In the genomic region with DNA sequence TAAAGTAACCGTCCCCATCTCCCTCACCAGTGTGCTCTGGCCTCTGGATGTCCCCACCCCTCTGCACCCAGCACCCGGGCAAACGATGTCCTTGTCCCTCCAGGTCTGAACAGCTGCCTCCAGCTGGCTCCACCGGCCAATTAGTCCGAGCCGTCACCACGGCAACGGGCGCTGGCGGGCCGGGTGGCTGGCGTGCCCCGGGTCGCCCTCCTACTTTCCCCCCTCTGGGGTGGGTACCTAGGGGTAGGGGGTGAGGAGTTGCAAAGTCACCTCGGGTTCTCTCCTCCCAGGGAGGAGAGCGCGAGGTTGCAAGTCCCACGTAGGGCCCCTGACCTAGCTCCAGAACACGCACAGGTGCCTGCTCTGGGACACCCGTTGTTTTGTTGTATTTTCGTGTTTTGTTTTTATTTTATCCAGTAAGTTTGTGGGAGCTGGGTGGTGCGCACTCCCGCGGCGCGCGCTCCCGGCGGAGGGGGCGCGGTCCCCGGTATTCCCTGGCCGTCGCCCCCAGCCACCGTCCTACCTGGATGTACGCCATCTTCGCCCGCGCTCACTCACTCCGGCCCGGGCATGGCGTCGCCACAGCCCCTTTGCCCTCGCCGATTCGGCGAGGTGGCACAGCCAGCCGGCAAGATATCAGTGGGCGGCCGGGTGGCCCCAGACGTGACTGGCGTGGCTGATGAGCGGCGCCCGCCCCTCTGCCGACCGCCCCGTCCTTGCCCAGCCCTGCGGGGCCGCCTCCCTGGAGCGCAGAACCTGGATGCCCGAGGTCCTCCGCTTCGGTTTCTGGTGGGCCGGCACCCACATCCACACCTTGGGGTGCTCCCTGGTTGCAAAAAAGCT, we compare ENCODE assay signal across 8 mouse cellular contexts. TPM values are rescaled to one million over a fixed set of nuclear protein-coding genes. Genes with fewer than 3 reads are reported as not detected.
A peak's percentile ranks its signal among the peaks of the same experiment; 100 is the strongest.
DNase-seq lines count a peak whose midpoint lies in the region; ATAC-seq lines count a peak whose summit lies in the region.

No protein-coding gene starts in this region.

- peaks cover 45% of the 10 kb centered on the region for H3K27me3 ChIP-seq in heart, embryonic 11.5 days (ENCODE audit: control insufficient read depth, insufficient read depth, low read length)
- peaks cover 5% of the 10 kb centered on the region; the same call in 1 of the 2 replicates for H3K27me3 ChIP-seq in kidney, embryonic 14.5 days (ENCODE audit: control insufficient read depth, insufficient read depth, low read length)
- peaks cover 5% of the 10 kb centered on the region; the same call in 1 of the 2 replicates for H3K27me3 ChIP-seq in stomach, embryonic 15.5 days (replicated peaks)

- H3K9ac ChIP-seq in heart, embryonic 11.5 days (ENCODE audit: low read depth, low read length) = peak overlapping the region; percentile 6
- H3K9ac ChIP-seq in kidney, embryonic 14.5 days (ENCODE audit: low read depth, low read length) = peak overlapping the region; percentile 49
- peak overlapping the region; percentile 17; the same call in 1 of the 2 replicates for H3K9ac ChIP-seq in stomach, embryonic 15.5 days

- no peak overlapping the region for H3K27ac ChIP-seq in heart, embryonic 11.5 days (ENCODE audit: low read depth, low read length)
- H3K27ac ChIP-seq in kidney, embryonic 14.5 days (ENCODE audit: low read depth, low read length) = no peak overlapping the region
- no peak overlapping the region for H3K27ac ChIP-seq in stomach, embryonic 15.5 days

- ATAC-seq in heart, embryonic 11.5 days (replicated peaks; ENCODE audit: insufficient number of reproducible peaks, low FRiP score, low TSS enrichment) = 0 out of 2 replicates have a peak, but pooled peaks have one; percentile 29
- ATAC-seq in kidney, embryonic 14.5 days (ENCODE audit: low FRiP score, low TSS enrichment) = peak; percentile 61
- peak; percentile 23; the same call in 1 of the 2 replicates for ATAC-seq in stomach, embryonic 15.5 days (ENCODE audit: insufficient read depth, low FRiP score, low read depth)

- 0 out of 2 replicates have a peak, but pooled peaks cover 3% of the 10 kb centered on the region for H3K4me1 ChIP-seq in heart, embryonic 11.5 days (ENCODE audit: control insufficient read depth, insufficient read depth, low read length)
- H3K4me1 ChIP-seq in kidney, embryonic 14.5 days (ENCODE audit: control insufficient read depth, insufficient read depth, low read length) = peaks cover 7% of the 10 kb centered on the region; the same call in 1 of the 2 replicates
- peaks cover 16% of the 10 kb centered on the region for H3K4me1 ChIP-seq in stomach, embryonic 15.5 days

- peak overlapping the region; percentile 61 for H3K4me3 ChIP-seq in heart, embryonic 11.5 days (ENCODE audit: low read depth, low read length)
- peak overlapping the region; percentile 50 for H3K4me3 ChIP-seq in kidney, embryonic 14.5 days (ENCODE audit: low read length)
- peak overlapping the region; percentile 64 for H3K4me3 ChIP-seq in stomach, embryonic 15.5 days (replicated peaks)

- no peaks in the 10 kb centered on the region for H3K9me3 ChIP-seq in heart, embryonic 11.5 days (replicated peaks; ENCODE audit: control insufficient read depth, low read length)
- no peaks in the 10 kb centered on the region for H3K9me3 ChIP-seq in kidney, embryonic 14.5 days (ENCODE audit: control insufficient read depth, low read length)
- H3K9me3 ChIP-seq in stomach, embryonic 15.5 days = no peaks in the 10 kb centered on the region

- H3K4me2 ChIP-seq in heart, embryonic 11.5 days = peak overlapping the region; percentile 88
- peak overlapping the region; percentile 79 for H3K4me2 ChIP-seq in kidney, embryonic 14.5 days (replicated peaks; ENCODE audit: low read depth, low read length)
- peak overlapping the region; percentile 96 for H3K4me2 ChIP-seq in stomach, embryonic 15.5 days

- under 1% methylated on average over 63 of the region's 65 CpGs for WGBS in heart, embryonic 11.5 days (ENCODE audit: insufficient replicate concordance)
- 1% methylated on average over 65 of the region's 65 CpGs for WGBS in kidney, embryonic 14.5 days
- WGBS in stomach, embryonic 15.5 days = under 1% methylated on average over 65 of the region's 65 CpGs

- H3K36me3 ChIP-seq in heart, embryonic 11.5 days (ENCODE audit: control insufficient read depth, insufficient read depth, low read length) = no peaks in the 10 kb centered on the region
- H3K36me3 ChIP-seq in kidney, embryonic 14.5 days (ENCODE audit: control insufficient read depth, insufficient read depth, low read length) = no peaks in the 10 kb centered on the region
- no peaks in the 10 kb centered on the region for H3K36me3 ChIP-seq in stomach, embryonic 15.5 days

- peak; percentile 30 for DNase-seq in ovary, adult 18-20 months (ENCODE audit: low spot score)
- DNase-seq in ovary, postnatal 10 days (ENCODE audit: low spot score) = no peak
- DNase-seq in cerebellum, postnatal 25 days = peak; percentile 13 to 31
- DNase-seq in lung, postnatal 10 days = peak; percentile 78
- no peak for DNase-seq in thymus, postnatal 10 days (ENCODE audit: low spot score in 2 of 2)

RNA-seq across cellular contexts. Expression of a gene that starts 0.5 kb away (rescaled TPM):
- polyA plus RNA-seq in heart, embryonic 11.5 days (2014; fragmentation: Nextera tagmentation; extraction: Ambion mirVana) = 0.39 and 1.0 TPM in 2 replicates
- polyA plus RNA-seq in kidney, embryonic 14.5 days (2014; fragmentation: Nextera tagmentation; extraction: Ambion mirVana) = 6.2 and 11.4 TPM in 2 replicates
- polyA plus RNA-seq in stomach, embryonic 15.5 days (2015; fragmentation: Nextera tagmentation; extraction: Ambion mirVana) = 6.5 and 7.4 TPM in 2 replicates

RNA-seq across cellular contexts. Expression of a gene that starts 44.3 kb away (rescaled TPM):
- polyA plus RNA-seq in heart, embryonic 11.5 days (2014; fragmentation: Nextera tagmentation; extraction: Ambion mirVana) = 1.2 and 1.4 TPM in 2 replicates
- 2.5 and 3.1 TPM in 2 replicates for polyA plus RNA-seq in kidney, embryonic 14.5 days (2014; fragmentation: Nextera tagmentation; extraction: Ambion mirVana)
- 6.2 and 6.4 TPM in 2 replicates for polyA plus RNA-seq in stomach, embryonic 15.5 days (2015; fragmentation: Nextera tagmentation; extraction: Ambion mirVana)

Comparison
In these comparisons a context has a peak if more than half of its experiments do, and no peak if none do; other contexts are left out.
1. DNase-seq: peak in ovary, adult 18-20 months (single experiment), cerebellum, postnatal 25 days (2 of 2) and lung, postnatal 10 days (single experiment); none in ovary, postnatal 10 days (single experiment) and thymus, postnatal 10 days (0 of 2).
2. Peak in every context shown above with its lines, with median percentiles within 50 percentile points of each other: ATAC-seq, H3K4me2 ChIP-seq, H3K4me3 ChIP-seq and H3K9ac ChIP-seq.